Mouse (Mus musculus) frontal cortex, postnatal 14 days (tissue): Measurements from ENCODE around the gene Fkbp5.

Experiments used
- DNase-seq, 2 experiments: peaks; one replicate each; pipeline ENCODE4 v3.0.0; 2022; ENCODE audit warnings: low spot score in 2 of 2

Fkbp5 gene

DNA sequence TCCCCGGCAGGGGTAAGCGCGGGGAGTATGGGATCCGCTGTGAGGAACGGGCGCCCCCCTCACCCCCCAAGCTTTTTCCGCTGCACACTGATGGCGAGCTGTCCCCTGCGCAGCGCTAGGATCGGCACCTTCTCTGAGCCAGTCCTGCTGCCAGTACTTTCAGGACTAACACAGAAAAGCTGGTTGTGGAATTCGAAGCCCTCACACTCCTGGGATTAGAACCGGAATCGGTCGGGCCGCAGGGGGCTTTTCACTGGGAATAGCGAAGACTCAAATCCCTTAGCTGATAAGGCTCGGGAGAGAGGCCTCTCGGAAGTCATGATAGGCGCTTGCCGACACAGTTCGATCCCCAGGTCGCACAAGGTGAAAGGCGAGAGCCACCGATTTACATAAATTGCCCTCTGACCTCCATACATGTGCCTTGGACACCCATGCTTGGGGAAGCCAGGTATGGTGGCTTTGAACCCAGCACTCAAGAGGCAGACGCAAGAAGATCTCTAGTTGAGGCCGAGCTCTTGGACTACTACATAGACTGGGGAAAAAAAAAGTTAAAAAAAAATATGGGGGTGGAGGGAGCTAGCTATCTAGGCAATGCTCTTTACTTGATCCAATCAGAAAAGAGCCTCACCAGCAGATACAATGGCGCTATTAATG is 6.2 kb upstream of the Fkbp5 start:
- DNase-seq, result no peak

DNA sequence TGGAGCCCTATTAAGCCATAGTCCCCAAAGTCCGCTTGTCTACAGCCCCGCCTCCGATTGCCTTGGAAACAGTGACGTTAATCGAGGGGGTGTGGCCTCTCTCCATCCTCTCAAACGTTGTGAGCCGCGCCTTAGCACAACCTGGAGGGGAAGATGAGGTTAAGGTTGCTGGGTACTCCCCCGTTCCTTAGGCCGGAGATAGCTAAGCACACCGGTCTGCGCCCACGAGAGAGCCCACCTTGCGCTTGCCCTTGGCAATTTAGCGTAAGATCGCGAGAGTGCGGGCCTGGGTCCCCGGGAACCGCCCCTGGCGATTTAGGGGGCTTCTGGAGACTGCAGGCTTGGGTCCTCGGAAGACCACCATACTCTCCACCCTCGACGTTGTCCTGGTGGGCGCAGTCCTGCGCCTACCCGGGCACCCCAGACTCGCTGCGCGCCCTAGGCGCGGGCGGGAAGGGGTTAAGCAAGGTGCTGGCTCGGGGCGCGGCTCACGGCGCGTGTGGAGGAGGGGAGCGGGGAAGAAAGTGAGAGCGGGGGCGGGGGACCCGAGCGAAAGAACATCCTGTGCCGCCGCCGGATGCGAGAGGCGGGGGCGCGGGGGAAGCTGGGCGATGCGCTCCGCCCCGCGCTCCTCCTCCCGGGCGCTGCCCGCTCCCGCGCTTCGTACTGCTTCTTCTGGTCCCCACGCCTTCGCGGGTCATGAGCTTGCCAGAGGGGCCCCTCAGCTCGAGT is 5.5 kb upstream of the Fkbp5 start:
- peak; percentile 82 to 88 for DNase-seq

DNA sequence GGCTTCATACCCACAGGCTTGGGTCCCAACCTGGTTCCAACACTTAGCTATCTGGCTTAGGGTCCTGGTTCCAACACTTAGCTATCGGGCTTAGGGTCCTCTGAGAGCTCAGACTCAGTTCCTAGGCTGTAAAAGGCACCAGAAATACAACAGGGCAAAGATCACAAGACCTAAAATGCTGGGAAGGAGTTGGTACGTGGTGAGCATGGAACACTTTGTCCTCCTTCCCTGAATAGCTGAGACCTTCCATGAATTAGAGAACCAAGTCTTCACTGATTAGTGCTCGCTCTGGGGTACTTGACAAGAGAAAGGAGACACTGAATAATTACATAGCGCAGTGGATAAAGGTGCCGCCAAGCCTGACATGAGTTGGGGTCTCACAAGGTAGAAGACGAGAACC is 4.6 kb upstream of the Fkbp5 start:
- no peak for DNase-seq

DNA sequence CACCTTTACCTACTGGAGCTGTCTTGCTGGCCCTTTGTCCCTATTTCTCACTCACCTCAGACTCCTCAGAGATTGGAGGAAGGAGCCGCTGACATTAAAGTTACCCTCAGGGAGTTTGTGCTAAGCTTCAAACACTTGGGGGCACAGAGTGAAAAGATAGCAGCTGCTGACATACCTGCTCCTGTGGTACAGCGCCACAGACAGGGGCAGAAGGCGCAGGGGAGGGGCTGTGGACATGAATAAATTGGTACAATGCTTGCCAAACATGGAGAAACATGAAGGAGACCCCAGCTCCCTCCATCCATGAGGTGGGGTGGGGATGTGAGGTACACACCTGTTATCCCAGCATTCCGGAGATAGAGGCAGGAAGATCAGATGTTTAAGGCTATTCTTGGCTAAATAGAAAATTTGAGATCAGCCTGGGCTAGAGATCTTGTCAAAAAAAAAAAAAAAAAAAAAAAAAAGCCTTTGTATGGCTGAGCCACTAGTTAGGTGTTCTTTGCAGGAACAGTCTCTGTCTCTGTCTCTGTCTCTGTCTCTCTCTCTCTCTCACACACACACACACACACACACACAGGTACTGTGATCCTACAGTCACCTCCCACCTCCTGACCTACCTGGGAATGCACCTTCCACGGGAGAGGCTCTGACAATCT is 3.9 kb upstream of the Fkbp5 start:
- no peak for DNase-seq

DNA sequence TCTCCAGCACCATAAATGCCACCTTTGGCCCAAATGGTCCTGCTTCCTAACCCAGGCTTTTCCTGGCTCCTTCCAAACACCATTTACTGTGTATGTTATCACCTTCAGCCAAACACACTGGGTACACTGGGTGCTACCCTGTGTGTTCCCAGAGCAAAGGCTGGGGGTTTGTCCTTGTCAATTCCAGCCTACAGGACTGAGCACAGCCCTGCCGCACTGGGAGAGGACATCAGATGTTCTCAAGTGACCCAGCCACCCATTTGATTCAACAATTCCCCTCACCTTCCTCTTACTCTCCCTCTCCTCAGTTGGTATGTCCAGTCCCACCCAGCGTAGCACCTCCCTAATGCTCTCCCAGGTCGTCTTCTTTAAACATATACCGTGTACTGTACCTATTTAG is 3.2 kb upstream of the Fkbp5 start:
- no peak for DNase-seq

DNA sequence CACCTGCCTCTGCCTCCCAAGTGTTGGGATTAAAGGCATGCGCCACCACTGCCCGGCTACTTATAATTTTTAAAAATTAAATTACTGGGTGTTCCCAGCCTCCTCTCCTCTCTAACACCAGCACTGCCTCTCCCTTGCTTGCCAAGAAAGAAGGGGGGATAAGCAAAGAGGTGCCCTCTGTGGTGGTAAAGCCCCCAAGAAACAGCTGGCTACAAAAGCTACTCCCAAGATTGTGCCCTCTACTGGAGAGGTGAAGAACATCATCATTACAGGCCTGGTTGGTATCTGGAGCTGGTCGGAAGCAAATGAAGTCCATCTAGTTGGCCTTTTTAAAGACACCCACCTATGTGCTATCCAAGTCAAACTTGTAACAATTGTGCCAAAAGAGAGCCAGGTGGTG is 2.5 kb upstream of the Fkbp5 start:
- no peak for DNase-seq

DNA sequence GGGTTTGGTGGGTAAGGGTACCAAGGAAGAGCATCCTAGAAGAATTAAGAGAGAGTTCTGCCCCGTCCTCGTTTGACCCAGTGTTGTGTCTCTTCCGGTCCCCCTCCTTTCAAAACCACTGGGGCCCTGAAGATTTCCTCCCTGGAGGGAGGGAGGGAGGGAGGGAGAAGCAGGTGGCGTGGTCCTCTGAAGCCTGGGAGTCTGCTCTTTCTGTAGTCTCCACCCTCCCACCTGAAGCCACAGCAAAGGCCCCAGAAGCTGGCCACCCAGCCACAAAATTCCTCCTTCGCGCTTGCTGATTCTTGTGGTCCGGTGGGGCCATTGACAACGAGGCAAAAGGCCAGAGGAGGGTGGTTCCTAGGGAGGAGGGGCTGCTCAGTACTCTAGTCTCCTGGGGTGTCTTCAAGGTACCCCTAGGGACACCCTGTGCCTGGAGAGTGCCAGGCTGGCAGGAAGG is 1.3 kb upstream of the Fkbp5 start:
- no peak for DNase-seq

DNA sequence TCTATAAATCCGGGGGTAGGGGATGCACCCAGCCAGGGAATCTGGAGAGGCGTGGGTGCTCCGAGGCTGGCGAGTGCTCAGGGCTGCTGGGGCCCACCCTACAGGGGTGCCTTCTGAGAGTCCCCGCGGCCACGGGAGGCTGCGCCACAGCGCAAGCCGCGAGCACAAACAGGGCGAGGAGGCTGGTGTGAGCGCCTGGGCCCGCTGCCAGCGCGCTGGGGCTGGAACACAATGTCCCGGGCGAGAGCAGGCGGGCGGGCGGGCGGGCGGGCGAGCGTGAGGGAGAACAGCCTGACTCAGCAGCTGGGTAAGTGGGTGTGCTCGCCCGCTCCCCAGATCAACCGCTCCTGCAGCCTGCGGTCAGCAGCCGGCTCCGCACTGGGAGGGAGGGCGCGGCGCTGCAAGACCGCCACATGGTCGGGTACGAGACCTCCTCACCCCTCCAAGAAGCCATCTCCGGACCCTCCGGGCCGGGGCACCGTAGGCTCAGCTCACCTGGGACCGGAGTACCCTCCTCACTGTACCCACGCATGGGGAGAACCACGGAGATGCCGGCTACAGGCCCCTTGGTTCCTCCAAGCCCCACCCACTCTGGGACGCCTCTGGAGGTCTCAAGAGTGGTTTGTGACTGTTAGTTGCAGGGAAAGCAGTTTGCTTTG is 758 bp upstream of the Fkbp5 start:
- DNase-seq, result peak; percentile 71 to 77

DNA sequence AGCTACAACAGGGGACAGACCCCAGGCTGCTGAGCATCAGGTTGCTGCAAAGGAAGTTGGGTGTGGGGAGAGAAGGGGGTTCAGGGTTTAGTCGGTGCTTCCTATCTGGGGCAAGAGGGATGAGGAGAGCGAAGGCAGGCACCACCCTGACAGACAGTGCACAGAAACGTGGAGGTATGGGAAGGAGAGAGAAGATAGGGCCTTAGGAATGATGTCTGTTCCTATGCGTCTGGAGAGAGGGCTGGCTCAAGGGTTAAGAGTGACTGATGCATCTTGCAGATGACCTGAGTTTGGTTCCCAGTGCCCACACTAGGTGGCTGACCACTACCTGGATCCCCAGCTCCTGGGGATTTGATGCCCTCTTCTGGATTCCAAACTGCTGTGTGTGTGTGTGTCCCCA is 446 bp downstream of the Fkbp5 start:
- DNase-seq, result no peak

DNA sequence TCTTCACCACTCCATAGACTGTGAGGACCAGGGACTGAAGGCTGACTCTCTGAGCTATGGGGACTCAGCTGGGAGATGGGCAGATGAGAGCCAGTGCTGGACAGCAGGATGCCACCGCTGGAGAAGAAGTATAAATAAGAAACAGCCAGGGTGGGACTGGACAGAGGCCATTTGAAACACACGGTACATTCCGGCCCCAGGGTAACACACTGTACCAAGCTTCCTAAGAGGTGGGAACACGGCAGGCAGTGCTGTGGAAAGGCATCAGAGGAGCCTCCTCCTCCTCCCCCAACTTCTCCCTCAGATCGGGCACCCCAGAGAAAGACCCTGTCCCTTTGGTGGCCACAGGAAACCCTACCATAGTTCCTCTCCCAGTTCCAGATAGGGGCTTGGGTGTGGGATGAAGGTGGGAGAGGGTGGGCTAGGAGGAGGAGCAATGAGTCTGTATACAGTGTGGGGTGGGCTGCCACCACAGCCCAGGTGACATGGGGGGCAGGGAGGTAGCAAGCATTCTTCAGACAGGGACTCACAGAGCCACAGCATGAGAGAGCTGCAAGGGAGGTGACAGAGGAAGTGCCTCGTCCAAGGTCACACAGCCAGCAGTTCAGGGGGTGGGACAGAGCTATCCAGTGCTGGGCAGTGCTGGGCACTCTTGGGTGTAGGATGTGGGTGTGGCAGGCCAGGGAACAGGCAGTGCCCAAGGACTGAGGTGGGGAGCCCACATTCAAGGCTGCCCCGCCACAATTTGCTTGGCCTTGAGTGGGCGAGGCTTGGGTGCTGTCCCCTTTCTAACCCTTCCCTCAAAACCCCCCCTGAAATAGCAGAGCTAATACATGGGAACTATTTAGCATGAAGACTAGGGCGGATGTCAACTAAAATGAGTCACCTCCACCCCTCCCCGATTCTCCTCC is 1.6 kb downstream of the Fkbp5 start:
- DNase-seq, result no peak

DNA sequence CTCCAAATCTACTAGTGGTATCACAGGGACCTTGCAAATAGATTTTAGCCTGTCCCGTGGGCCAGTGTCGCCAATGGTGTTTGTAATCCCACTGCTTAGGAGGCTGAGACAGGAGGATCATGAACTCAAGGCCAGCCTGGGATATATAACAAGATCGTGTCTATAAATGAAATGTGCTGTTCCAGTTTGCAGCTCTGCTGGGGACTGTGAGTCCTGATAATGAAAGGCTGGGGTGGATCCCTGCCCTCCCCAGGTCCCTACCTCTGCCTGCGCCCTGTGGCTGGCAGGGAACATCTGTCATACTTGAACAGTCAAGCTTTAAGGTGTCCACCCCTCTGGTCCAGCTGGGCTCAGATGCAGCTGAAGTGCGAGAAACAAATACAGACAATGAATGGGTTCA is 2.8 kb downstream of the Fkbp5 start:
- DNase-seq, result no peak

DNA sequence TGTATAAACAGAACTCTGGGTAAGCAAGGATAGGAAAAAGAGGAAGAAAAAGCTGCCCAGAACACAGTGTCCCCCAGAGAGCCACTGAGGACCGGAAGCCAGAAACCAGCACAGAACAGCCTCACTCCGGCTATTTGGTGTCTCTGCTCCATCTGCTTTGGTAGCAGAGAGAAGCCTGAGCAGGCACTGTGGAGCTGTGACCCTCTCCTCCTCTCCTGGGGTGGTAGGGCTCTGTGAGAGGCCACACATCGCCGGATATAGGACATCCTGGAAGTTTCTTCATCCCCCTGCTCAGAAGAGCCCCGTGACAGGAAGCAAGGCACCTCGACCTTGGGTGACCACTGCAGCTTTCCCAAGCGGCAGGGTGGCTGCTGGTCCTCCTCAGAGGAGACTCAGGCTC is 3.5 kb downstream of the Fkbp5 start:
- DNase-seq, result no peak

DNA sequence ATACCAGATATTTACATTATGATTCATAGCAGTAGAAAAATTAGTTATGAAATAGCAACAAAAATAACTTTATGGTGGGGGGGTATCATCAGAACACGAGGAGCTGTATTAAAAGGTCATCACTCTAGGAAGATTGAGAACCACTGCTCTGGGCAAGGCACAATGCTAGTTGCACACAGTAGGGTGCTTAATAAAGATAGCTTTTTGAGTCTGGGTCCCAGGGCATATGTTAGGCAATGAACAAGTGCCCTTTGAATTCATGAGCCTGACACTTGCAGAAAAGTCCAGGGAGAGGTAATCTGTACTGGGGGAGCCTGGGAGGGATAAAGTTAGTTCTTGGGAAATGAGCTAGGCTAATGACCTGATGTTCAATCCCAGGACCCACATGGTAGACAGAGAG is 4.0 kb downstream of the Fkbp5 start:
- no peak for DNase-seq

DNA sequence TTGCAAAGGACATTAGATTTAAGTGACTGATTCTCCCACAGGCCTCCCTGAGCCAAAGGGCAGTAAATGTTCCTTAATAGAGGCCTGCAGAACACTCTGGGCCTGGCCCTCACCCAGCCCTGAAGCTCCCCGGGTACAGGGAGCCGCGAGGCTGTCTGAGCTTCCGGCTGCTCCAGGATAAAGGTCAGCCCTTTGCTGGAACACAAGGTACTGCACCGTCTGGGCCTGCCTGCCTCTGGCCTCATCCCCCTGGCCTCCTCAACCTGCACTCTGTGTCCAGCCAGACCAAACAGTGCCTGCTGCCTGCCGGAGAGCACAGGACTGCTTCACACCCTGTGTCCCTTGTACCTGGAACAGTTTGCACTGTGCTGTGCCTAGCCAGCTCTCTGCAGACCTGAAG is 4.6 kb downstream of the Fkbp5 start:
- DNase-seq, result no peak

DNA sequence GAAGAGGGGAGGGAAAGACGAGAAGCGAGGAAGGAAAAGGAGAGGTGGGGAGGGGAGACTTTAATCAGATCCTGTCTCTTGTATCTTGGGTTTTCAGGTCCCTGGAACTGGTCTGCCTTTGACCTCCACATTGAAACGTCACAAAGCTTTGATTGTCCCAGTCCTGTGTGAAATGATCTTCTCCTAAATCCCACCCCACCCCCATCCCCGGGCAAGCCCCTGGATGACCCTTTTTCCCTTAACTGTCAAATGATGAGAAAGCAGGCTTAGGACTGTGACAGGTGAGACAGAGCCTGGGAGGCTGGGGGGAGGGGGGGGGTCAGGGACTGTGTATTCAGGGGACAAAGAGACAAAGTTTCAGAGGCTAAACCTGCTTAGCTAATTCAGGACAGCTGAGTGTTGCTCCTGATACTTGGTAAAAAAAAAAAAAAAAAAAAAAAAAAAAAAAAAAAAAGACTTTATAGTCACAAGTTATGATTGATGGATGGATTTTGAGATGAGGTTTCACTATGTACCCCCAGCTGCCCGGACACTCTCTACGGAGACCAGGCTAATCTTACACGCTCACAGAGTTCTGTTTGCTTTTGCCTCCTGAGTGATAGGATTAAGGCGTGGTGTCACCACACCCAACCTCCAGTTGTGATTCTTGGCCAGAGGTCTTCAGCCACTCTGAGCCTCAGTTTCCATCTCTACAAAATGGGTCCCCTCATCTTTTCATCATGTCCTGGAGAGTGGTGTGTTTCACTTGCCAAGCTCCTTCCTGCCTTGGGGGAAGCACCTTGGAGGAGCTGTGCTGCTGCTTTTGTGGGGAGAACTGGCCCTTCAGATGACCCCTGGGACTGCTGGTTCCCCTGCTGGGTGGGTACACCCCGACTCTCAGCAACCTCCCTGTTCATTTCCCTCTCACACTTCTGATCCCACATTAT is 5.4 kb downstream of the Fkbp5 start:
- DNase-seq, result no peak

DNA sequence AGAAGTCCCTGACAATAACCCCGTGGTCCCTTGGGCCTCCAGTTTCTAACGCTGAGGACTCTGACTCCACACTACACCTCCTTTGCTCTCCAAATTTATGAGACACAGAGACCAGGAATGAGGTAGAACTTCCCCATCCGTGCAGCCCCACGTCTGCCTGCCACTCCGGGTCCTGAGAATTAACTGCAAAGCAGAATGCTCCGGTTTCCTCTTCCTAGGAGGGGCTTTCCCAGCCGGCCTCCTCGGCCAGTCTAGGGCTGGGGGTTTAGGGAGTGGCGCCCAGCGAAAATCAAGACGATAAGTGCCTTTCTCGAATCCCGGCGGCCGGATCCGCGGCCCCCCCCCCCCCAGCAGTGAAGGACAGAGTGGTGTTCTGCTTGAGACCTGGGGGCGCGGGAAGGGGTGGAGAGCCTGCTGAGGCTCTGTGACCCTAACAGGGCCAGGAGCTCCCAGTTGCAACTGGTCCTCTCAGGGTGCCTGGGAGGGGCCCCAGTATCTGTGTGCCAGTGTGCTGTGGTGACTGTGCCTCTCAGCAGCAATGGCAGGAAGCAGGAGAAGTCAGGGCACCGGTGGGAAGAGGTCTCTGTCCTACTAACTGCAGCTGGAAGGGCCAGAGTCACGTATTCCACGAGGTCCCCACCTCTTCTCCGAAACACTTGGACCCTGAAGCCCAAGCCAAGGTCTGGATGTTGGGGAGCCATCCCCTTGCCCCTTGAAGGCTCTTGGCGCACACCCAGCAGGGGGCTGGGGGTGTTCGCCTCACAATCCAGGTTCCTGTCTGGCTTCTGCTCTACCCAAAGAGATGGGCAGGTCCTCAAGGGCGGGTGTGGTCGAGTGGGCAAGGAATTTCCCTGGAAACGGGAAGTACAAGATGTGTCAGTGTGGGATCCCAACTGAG is 6.6 kb downstream of the Fkbp5 start:
- DNase-seq, result no peak

DNA sequence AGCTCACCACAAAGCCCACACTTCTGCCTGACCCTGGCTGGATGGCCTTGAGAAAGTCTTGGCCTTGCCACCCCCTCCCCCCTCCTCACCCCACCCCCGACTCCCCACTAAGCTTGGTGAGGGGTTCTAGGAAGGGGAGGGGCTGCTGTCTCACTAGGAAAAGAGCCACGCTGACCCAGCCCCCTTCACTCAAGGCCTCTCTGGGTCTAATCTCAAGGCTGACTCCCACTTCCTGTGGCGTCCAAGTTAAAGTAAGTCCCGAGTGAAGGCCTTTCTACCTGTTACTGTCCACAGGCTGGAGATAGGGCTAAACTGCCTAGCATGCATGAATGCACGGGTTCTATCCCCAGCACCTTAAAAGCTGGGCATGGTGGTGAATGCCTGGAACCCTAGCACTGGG is 9.8 kb downstream of the Fkbp5 start:
- DNase-seq, result no peak

DNA sequence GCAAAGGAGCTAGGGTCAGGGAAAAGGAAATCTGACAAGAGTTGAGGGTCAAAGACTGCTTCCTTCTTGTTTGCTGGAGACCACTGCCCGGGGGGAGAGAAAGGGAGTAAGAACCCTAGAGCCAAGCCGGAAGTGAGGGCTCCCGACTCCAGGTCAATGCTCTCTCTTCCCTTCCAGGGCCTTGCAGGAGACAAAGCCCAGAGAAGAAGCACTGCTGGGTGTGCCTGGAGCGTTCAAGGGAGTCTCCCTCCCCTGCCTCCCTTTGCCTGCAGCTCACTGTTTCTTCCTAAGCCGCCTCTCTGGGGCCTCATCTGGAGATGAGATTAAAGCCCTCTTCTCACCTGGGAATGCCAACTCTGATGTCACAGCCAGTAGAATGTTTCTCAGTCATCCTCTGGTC is 10.4 kb downstream of the Fkbp5 start:
- no peak for DNase-seq

DNA sequence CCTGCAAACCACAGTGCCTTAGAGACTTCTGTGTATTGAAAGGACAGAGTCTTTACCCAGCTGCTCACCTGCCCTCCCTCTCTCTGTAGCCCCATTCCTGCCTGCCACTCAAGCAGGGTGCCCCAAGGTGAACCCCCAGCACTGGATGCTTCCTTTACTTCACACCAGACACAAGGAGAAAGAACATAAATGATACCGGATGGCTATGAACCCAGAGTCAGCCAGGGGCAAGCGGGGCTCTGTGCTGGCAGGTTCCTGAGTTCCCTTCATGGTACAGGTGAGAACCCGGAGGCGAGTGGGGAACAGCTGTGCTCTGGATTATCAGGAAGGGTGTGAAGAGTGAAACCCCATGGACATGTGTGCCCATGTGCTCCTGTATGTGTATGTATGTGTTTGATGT is 11.7 kb downstream of the Fkbp5 start:
- DNase-seq, result no peak
